Mouse (Mus musculus): Measurements from ENCODE around the gene Bhlhe23. TPM values are rescaled to one million over a fixed set of nuclear protein-coding genes. Genes with fewer than 3 reads are reported as not detected.

Bhlhe23 gene
- polyA plus RNA-seq, 1 experiment from 2014 or later = 0.36 TPM

DNA sequence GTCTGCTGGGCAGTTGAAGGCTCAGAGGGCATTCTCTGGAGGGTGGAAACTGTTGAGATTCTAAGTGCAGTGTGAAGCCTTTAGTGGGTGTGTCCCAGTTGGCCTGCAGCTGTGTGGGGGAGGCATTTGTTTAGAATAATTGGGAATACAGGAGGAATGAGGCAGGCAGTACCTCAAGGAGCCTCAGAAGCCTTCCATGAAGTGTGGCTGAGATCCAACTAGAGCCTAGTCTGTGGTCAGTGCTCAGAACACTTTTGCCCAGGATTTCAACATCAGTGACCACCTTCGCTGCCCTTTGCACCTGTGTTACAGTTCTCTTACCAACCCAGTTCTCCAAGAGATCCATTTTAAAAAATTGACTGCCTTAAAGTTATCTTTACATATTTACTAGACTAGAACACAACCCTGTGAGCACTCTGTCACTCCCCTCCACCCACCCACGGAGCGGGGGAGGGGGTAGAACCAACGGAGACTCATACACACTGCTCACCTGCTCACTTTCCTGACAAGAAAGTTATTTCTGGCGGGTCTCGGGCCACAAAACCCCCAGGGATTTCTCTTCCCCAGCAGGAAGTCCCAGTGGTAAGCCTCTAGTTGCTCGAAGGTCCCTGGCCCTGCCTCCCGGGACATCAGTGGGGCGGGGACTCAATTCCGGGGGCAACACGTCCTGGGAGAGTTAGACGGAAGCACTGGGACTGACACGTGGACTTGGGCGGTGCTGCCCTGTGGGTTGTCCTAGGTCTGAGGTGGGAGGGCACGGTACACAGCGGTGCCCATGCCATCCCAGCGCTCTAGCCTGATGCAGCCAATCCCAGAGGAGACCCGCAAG, 51.9 kb downstream of the Bhlhe23 start, which contains the start of gene Slc17a9:
Gene Slc17a9 (plus strand): TSS at position 679 of the 829 bp plus-strand sequence.
- H3K4me2 ChIP-seq (ENCODE audit: low read length) = 0 out of 2 replicates have a peak within 1 kb of the TSS, but pooled peaks have one; percentile 11

More for the DNA sequence above, 51.9 kb downstream of the Bhlhe23 start, which contains the start of gene Slc17a9:
- ATAC-seq = no peak
- no peak within 1 kb of the TSS for H3K4me3 ChIP-seq (ENCODE audit: low read length)
- no peaks in the 10 kb centered on the region for H3K9me3 ChIP-seq (ENCODE audit: control insufficient read depth, low read length)
- 7% methylated on average over 18 of the region's 18 CpGs for WGBS
- H3K36me3 ChIP-seq (ENCODE audit: control insufficient read depth, insufficient read depth, low read length) = peaks cover 21% of the 10 kb centered on the region
- H3K27ac ChIP-seq (ENCODE audit: low read depth, low read length) = no peak within 1 kb of the TSS
- no peak within 1 kb of the TSS for H3K9ac ChIP-seq (ENCODE audit: low read depth, low read length)
- no peaks in the 10 kb centered on the region; the same call in 1 of the 2 replicates for H3K27me3 ChIP-seq (replicated peaks; ENCODE audit: control insufficient read depth, insufficient read depth, low read length)
- H3K4me1 ChIP-seq (ENCODE audit: control insufficient read depth, insufficient read depth, low read depth, low read length) = 0 out of 2 replicates have a peak, but pooled peaks cover 4% of the 10 kb centered on the region

Other genes with a start within 250 kb of the Bhlhe23 start
- gene Mrgbp, start 195.6 kb downstream of the Bhlhe23 start, polyA plus RNA-seq (2015; fragmentation: Nextera tagmentation; extraction: Ambion mirVana) = 36.8 and 38.1 TPM in 2 replicates
- gene Ogfr, start 187.7 kb downstream of the Bhlhe23 start, polyA plus RNA-seq (2015; fragmentation: Nextera tagmentation; extraction: Ambion mirVana) = 82.2 and 83.4 TPM in 2 replicates
- 92.8 and 93.2 TPM in 2 replicates for gene Col9a3, start 179.1 kb downstream of the Bhlhe23 start, polyA plus RNA-seq (2015; fragmentation: Nextera tagmentation; extraction: Ambion mirVana)
- gene Tcfl5, start 134.2 kb downstream of the Bhlhe23 start, polyA plus RNA-seq (2015; fragmentation: Nextera tagmentation; extraction: Ambion mirVana) = 0.31 and 0.50 TPM in 2 replicates
- gene Dido1, start 66.9 kb downstream of the Bhlhe23 start, polyA plus RNA-seq (2015; fragmentation: Nextera tagmentation; extraction: Ambion mirVana) = 20.7 and 21.7 TPM in 2 replicates
- gene Gid8, start 66.8 kb downstream of the Bhlhe23 start, polyA plus RNA-seq (2015; fragmentation: Nextera tagmentation; extraction: Ambion mirVana) = 52.8 and 58.9 TPM in 2 replicates
- gene Slc17a9, start 51.6 kb downstream of the Bhlhe23 start, polyA plus RNA-seq (2015; fragmentation: Nextera tagmentation; extraction: Ambion mirVana) = 0.19 and 0.42 TPM in 2 replicates
- gene Ythdf1, start 144.0 kb upstream of the Bhlhe23 start, polyA plus RNA-seq (2015; fragmentation: Nextera tagmentation; extraction: Ambion mirVana) = 12.0 and 33.7 TPM in 2 replicates
- 0.13 and 0.26 TPM in 2 replicates for gene Birc7, start 152.1 kb upstream of the Bhlhe23 start, polyA plus RNA-seq (2015; fragmentation: Nextera tagmentation; extraction: Ambion mirVana)
- 106 and 107 TPM in 2 replicates for gene Nkain4, start 177.8 kb upstream of the Bhlhe23 start, polyA plus RNA-seq (2015; fragmentation: Nextera tagmentation; extraction: Ambion mirVana)
- 121 and 123 TPM in 2 replicates for gene Arfgap1, start 190.3 kb upstream of the Bhlhe23 start, polyA plus RNA-seq (2015; fragmentation: Nextera tagmentation; extraction: Ambion mirVana)
- gene Col20a1, start 209.6 kb upstream of the Bhlhe23 start, polyA plus RNA-seq (2015; fragmentation: Nextera tagmentation; extraction: Ambion mirVana) = 0.04 and 0.27 TPM in 2 replicates